Mouse (Mus musculus): Measurements from ENCODE around the gene St6galnac3.

The St6galnac3 gene

GRCm38 (mm10) chr3:153222611-153223402 is 502.2 kb downstream of the St6galnac3 start:
- no peak for DNase-seq (ENCODE audit: low read depth)

GRCm38 (mm10) chr3:153219391-153219790 is 505.6 kb downstream of the St6galnac3 start:
- no peak for DNase-seq (ENCODE audit: low read depth)

- DNase-seq (ENCODE audit: low read depth), result no peak
These were observed 516.8 kb downstream of the St6galnac3 start for GRCm38 (mm10) chr3:153208186-153208585.

GRCm38 (mm10) chr3:153204046-153204445 is 520.9 kb downstream of the St6galnac3 start:
- no peak for DNase-seq (ENCODE audit: low read depth)

- DNase-seq (ENCODE audit: low read depth), result no peak
These were observed 523.1 kb downstream of the St6galnac3 start for GRCm38 (mm10) chr3:153201835-153202234.

- DNase-seq (ENCODE audit: low read depth), result no peak
These were observed 524.2 kb downstream of the St6galnac3 start for GRCm38 (mm10) chr3:153200801-153201200.

GRCm38 (mm10) chr3:153200076-153200475 is 524.9 kb downstream of the St6galnac3 start:
- DNase-seq (ENCODE audit: low read depth), result no peak

GRCm38 (mm10) chr3:153199251-153199650 is 525.7 kb downstream of the St6galnac3 start:
- no peak for DNase-seq (ENCODE audit: low read depth)

GRCm38 (mm10) chr3:153198514-153198913 is 526.5 kb downstream of the St6galnac3 start:
- no peak for DNase-seq (ENCODE audit: low read depth)

- DNase-seq (ENCODE audit: low read depth), result no peak
These were observed 531.9 kb downstream of the St6galnac3 start for GRCm38 (mm10) chr3:153193025-153193424.

GRCm38 (mm10) chr3:153190742-153191141 is 534.2 kb downstream of the St6galnac3 start:
- no peak for DNase-seq (ENCODE audit: low read depth)

- peak; percentile 3 for DNase-seq (ENCODE audit: low read depth)
These were observed 535.1 kb downstream of the St6galnac3 start for GRCm38 (mm10) chr3:153189685-153190467.

- no peak for DNase-seq (ENCODE audit: low read depth)
These were observed 536.8 kb downstream of the St6galnac3 start for GRCm38 (mm10) chr3:153188224-153188623.

- no peak for DNase-seq (ENCODE audit: low read depth)
These were observed 539.9 kb downstream of the St6galnac3 start for GRCm38 (mm10) chr3:153185117-153185516.

GRCm38 (mm10) chr3:153181242-153181641 is 543.7 kb downstream of the St6galnac3 start:
- DNase-seq (ENCODE audit: low read depth), result no peak

GRCm38 (mm10) chr3:153176749-153177148 is 548.2 kb downstream of the St6galnac3 start:
- no peak for DNase-seq (ENCODE audit: low read depth)

- DNase-seq (ENCODE audit: low read depth), result no peak
These were observed 548.6 kb downstream of the St6galnac3 start for GRCm38 (mm10) chr3:153176325-153176724.

GRCm38 (mm10) chr3:153174336-153175033 is 550.5 kb downstream of the St6galnac3 start:
- no peak for DNase-seq (ENCODE audit: low read depth)

GRCm38 (mm10) chr3:153173567-153173966 is 551.4 kb downstream of the St6galnac3 start:
- peak; percentile 1 for DNase-seq (ENCODE audit: low read depth)

- DNase-seq (ENCODE audit: low read depth), result no peak
These were observed 554.8 kb downstream of the St6galnac3 start for GRCm38 (mm10) chr3:153170146-153170545.

- no peak for DNase-seq (ENCODE audit: low read depth)
These were observed 555.2 kb downstream of the St6galnac3 start for GRCm38 (mm10) chr3:153169744-153170143.

GRCm38 (mm10) chr3:153161676-153162075 is 563.3 kb downstream of the St6galnac3 start:
- DNase-seq (ENCODE audit: low read depth), result no peak
